Mouse (Mus musculus) limb, embryonic 14.5 days (tissue): ENCODE measurements around the gene Ankrd65. TPM values are rescaled to one million over a fixed set of nuclear protein-coding genes. Genes with fewer than 3 reads are reported as not detected.
A peak's percentile ranks its signal among the peaks of the same experiment; 100 is the strongest.

Experiments used
- ATAC-seq: fragments of 200-750 bp; cut with Nextera tagmentation; 2 replicates; pipeline ENCODE4 v1.8.0; 2017; ENCODE audit warnings: low read depth, moderate number of reproducible peaks, moderate TSS enrichment; ENCODE audit not compliant: low FRiP score
- DNase-seq: peaks from one replicate; pipeline ENCODE4 v3.0.0-alpha.2; 2015; ENCODE audit warnings: low spot score
- H3K27ac ChIP-seq: fragments of 300-500 bp; sonication (generic); replicated peaks from 2 replicates; pipeline ENCODE4 v1.5.1; 2014; ENCODE audit warnings: low read depth, mild to moderate bottlenecking, low read length, moderate library complexity, mixed read lengths
- H3K27me3 ChIP-seq: fragments of 300-500 bp; sonication (generic); 2 replicates; pipeline ENCODE4 v1.6.1; 2014; ENCODE audit warnings: low read length, mixed read lengths; ENCODE audit not compliant: control insufficient read depth, insufficient read depth
- H3K36me3 ChIP-seq: fragments of 300-500 bp; sonication (generic); 2 replicates; pipeline ENCODE4 v1.6.1; 2014; ENCODE audit warnings: mild to moderate bottlenecking, low read length, moderate library complexity, mixed read lengths; ENCODE audit not compliant: control insufficient read depth, insufficient read depth
- H3K4me1 ChIP-seq: fragments of 300-500 bp; sonication (generic); 2 replicates; pipeline ENCODE4 v1.6.1; 2014; ENCODE audit warnings: antibody characterized with exemption, low read length, mixed read lengths; ENCODE audit not compliant: control insufficient read depth, insufficient read depth
- H3K4me2 ChIP-seq: fragments of 300-500 bp; sonication (generic); replicated peaks from 2 replicates; pipeline ENCODE4 v1.6.1; 2014; ENCODE audit warnings: low read depth, mild to moderate bottlenecking, low read length, moderate library complexity; ENCODE audit not compliant: severe bottlenecking
- H3K4me3 ChIP-seq: fragments of 300-500 bp; sonication (generic); replicated peaks from 2 replicates; pipeline ENCODE4 v1.5.1; 2014; ENCODE audit warnings: low read length
- H3K9ac ChIP-seq: fragments of 300-500 bp; sonication (generic); 2 replicates; pipeline ENCODE4 v1.6.1; 2014; ENCODE audit warnings: mild to moderate bottlenecking, low read depth, low read length, moderate library complexity; ENCODE audit not compliant: severe bottlenecking
- H3K9me3 ChIP-seq: fragments of 300-500 bp; sonication (generic); 2 replicates; pipeline ENCODE4 v1.6.1; 2016; ENCODE audit warnings: low read length; ENCODE audit not compliant: control insufficient read depth
- POLR2A ChIP-seq: fragments of 200-500 bp; IDR thresholded peaks from 2 replicates; pipeline ENCODE4 v1.8.0; 2012; ENCODE audit warnings: inconsistent platforms, mild to moderate bottlenecking, moderate library complexity, borderline replicate concordance; ENCODE audit not compliant: insufficient read depth, insufficient read length; ENCODE audit errors: extremely low read depth
- WGBS: fragments of 180-500 bp; shearing (Covaris S2); extraction: QIAGEN DNeasy Blood & Tissue Kit; methylation state at CpG from one replicate; pipeline ENCODE4 v1.1.7; 2014; 5-methylcytosine and 5-hydroxymethylcytosine counted together
- polyA plus RNA-seq, 2 experiments: library from polyadenylated mRNA; depleted of rRNA in 1 of 2; stranded (reverse) in 1 of 2; unstranded in 1 of 2; fragments of >200 nt; fragmentation: Nextera tagmentation in 1 of 2; extraction: Ambion mirVana in 1 of 2; gene quantifications; 2 replicates each; pipeline versions ENCODE4 v1.2.1 to v1.2.3; 2012 to 2014

Ankrd65 gene
- polyA plus RNA-seq, 2 experiments = not detected

DNA sequence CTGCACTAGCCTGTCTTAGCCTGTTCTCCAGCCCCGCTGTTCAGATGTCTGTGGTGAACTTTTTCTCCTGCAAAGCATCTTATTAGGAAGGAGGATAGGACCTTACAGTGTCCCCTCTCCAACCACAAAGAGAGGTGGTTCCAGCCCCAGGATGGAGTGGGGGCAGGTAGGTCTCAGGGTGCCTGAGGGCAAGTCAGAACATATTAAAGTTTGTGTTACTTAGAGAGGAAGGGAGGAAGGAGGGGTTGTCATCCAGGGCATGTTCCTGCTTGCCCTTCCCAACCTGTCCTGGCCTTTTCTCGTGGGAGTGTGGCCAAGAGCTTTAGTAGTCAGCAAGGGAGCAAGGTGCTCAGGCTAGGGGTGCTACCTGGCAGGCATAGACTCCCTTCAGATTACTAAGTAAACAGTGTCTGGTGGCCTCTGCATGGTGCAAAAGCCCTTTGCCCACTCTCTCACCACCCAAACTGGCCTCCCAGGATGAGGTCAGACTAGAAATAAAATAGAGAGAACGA is 467 bp downstream of the Ankrd65 start:
- no peak overlapping the region for H3K27ac ChIP-seq
- DNase-seq = no peak

GRCm38 (mm10) chr4:155791240-155791933 is 1.1 kb downstream of the Ankrd65 start:
- ATAC-seq = no peak
- 73% methylated on average over 24 of the region's 24 CpGs for WGBS
- no peak overlapping the region for H3K27ac ChIP-seq

More for the DNA sequence above, 467 bp downstream of the Ankrd65 start:
- H3K9ac ChIP-seq = no peak overlapping the region
- no peaks in the 10 kb centered on the region for H3K9me3 ChIP-seq
- WGBS = 60% methylated on average over 3 of the region's 3 CpGs
- no peak for TF ChIP-seq POLR2A
- ATAC-seq = no peak
- no peaks in the 10 kb centered on the region for H3K27me3 ChIP-seq
- H3K4me3 ChIP-seq = no peak overlapping the region
- H3K36me3 ChIP-seq = no peaks in the 10 kb centered on the region
- no peak overlapping the region for H3K4me2 ChIP-seq
- H3K4me1 ChIP-seq = no peaks in the 10 kb centered on the region

DNA sequence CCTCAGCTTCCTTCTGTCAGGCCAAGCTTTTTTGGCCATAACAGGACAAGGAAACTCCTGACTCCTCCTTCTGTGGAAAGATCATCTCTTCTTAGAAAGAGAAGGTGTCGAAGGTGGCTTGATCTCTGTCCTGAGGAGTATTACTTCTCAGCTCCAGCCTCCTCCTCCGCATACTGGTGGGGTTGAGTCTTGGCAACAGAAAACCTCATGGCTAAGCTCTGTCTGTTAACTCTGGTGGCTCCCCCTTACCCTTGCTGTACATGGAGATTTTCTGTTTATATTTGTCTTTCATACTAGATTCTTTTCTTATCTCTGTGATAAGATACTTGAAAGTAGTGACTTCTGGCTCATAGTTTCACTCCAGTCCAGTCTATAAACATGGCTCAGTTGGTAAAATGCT is 3.5 kb downstream of the Ankrd65 start:
- ATAC-seq = no peak
- 63% methylated on average over 2 of the region's 2 CpGs for WGBS
- H3K36me3 ChIP-seq = no peaks in the 10 kb centered on the region
- H3K4me1 ChIP-seq = no peaks in the 10 kb centered on the region
- no peak overlapping the region for H3K4me3 ChIP-seq
- TF ChIP-seq POLR2A = no peak
- no peak for DNase-seq
- H3K9ac ChIP-seq = no peak overlapping the region
- no peaks in the 10 kb centered on the region for H3K27me3 ChIP-seq
- no peak overlapping the region for H3K4me2 ChIP-seq
- no peak overlapping the region for H3K27ac ChIP-seq
- H3K9me3 ChIP-seq = no peaks in the 10 kb centered on the region

More at GRCm38 (mm10) chr4:155791240-155791933, 1.1 kb downstream of the Ankrd65 start:
- TF ChIP-seq POLR2A = no peak
- no peak overlapping the region for H3K4me3 ChIP-seq
- H3K9me3 ChIP-seq = no peaks in the 10 kb centered on the region
- H3K4me2 ChIP-seq = no peak overlapping the region
- no peaks in the 10 kb centered on the region for H3K27me3 ChIP-seq
- DNase-seq = no peak
- H3K9ac ChIP-seq = no peak overlapping the region
- H3K4me1 ChIP-seq = no peaks in the 10 kb centered on the region
- H3K36me3 ChIP-seq = no peaks in the 10 kb centered on the region

DNA sequence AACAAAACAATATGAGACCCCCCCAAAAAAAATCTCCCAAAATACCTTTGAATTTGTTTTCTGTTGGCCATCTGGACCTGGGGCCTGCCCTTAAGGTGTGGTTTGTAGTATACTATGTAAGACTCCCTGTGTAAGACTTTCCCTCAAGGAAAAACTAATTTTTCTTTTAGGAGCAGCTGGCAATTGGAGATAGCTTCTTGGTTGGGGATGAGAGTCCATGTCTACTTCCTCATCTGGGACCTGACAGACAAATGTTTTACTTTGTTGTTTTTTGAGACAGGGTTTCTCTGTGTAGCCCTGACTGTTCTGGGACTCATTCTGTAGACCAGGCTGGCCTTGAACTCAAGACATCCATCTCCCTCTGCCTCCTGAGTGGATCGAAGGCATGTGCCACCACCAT is 11.8 kb downstream of the Ankrd65 start:
- H3K9me3 ChIP-seq = no peaks in the 10 kb centered on the region
- H3K4me1 ChIP-seq = peaks cover 6% of the 10 kb centered on the region
- no peak overlapping the region for H3K4me3 ChIP-seq
- 89% methylated on average over 1 of the region's 1 CpGs for WGBS
- H3K4me2 ChIP-seq = no peak overlapping the region
- no peak overlapping the region for H3K9ac ChIP-seq
- peaks cover 11% of the 10 kb centered on the region for H3K36me3 ChIP-seq
- no peaks in the 10 kb centered on the region for H3K27me3 ChIP-seq
- DNase-seq (no peak), ATAC-seq (no peak)
- no peak overlapping the region for H3K27ac ChIP-seq
- no peak for TF ChIP-seq POLR2A

DNA sequence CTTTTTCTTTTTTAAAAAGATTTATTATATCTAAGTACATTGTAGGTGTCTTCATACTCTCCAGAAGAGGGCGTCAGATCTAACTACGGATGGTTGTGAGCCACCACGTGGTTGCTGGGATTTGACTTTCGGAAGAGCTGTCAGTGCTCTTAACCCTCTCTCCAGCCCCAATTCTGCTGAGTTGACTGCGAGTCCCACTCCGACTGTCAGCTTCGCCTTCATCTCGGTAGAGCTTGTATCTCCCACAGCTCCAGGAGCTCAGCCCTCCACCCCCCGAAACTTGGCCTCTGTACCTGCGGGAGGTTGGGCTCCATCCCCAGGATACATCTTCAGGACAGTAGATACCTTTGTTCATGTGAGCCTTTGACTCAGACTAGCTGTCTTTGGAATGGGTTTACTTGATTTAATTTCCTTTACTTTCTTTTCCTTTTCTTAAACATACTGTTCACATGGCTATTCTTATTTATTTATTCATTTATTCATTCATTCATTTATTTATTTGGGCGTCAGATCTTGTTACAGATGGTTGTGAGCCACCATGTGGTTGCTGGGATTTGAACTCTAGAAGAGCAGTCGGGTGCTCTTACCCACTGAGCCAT is 12.6 kb downstream of the Ankrd65 start, which contains the start of gene Mrpl20:
TSS of gene Mrpl20 (plus strand) at position 138 of the 599 bp plus-strand sequence.
- 9% methylated on average over 12 of the region's 12 CpGs for WGBS
- peak within 1 kb of the TSS; percentile 71 for H3K4me2 ChIP-seq
- H3K9me3 ChIP-seq = no peaks in the 10 kb centered on the region
- H3K9ac ChIP-seq = peak within 1 kb of the TSS; percentile 83
- no peak for DNase-seq
- H3K27me3 ChIP-seq = no peaks in the 10 kb centered on the region
- H3K4me1 ChIP-seq = peaks cover 6% of the 10 kb centered on the region
- peaks cover 18% of the 10 kb centered on the region for H3K36me3 ChIP-seq
- H3K27ac ChIP-seq = peak within 1 kb of the TSS; percentile 52; the same call in 1 of the 2 replicates
- peak within 1 kb of the TSS; percentile 96 for H3K4me3 ChIP-seq
- no peak for TF ChIP-seq POLR2A
- ATAC-seq = no peak
